Mouse (Mus musculus): ENCODE measurements at regions not wholly inside any gene's neighbourhood (a gene's known extent, or its start where the extent isn't known, plus 50 kb on each side); places are given as distances from the start of the nearest gene placed in this dataset.

DNA sequence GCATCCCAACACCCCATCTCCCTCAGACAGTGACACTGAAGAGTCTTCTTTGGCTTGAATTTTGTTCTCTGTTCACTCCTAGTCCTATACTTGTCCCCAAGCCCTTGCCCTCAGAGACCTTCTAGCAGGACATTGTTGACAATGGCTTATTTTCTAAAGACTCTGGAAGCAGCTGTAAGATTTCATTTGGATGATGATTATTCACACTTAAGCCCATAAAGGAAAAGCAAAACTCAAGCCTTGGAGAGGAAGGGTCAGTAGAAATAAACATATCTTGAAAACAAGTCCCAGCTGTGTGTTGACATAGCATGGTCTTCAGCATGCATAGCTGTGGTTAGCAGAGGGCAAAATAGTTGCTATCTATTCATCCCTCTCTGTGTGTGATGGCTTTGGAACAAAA is 59.9 kb upstream of the Cdh11 start:
- no peak for DNase-seq (ENCODE audit: low read depth in 2 of 2, low spot score in 2 of 2)

DNA sequence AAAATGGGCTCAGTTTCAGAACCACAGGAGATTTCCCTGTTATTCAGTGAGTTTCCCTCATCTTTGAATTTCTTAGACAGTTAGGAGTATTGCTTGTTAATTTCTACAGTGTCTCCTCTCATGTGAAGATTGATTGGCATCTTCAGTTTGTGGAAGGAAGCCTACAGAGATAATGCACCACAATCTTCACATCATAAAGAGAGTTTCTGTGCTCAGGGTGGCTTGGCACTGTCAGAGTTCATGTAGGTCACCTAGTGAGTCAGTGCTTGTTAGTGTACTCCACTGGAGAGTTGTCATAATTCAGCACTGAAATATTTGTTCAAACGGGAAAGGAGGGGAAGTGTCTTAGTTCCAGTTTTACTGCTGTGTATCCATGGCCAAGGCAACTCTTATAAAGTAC is 74.6 kb upstream of the Cdh11 start:
- no peak for DNase-seq (ENCODE audit: low read depth in 2 of 2, low spot score in 2 of 2)

DNA sequence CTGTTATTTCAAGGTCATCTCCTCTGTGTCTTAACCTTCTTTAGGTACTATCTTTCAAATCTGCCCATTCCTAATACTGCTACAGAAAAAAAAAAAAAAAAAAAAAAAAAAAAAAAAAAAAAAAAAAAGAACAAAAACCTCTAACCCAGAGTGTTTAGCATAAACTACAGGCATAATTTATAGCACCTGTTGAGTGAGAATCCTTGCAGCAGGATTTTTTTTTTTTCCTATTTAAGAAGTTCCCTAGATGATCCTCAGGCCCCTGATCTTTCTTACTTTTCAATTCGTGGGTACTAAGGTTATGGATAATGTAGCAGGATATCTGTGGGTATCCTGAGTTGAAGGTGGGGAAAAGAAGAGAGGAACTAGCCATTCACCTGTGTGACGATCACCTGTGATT is 114.1 kb upstream of the Cdh11 start:
- no peak for DNase-seq (ENCODE audit: low read depth in 2 of 2, low spot score in 2 of 2)

DNA sequence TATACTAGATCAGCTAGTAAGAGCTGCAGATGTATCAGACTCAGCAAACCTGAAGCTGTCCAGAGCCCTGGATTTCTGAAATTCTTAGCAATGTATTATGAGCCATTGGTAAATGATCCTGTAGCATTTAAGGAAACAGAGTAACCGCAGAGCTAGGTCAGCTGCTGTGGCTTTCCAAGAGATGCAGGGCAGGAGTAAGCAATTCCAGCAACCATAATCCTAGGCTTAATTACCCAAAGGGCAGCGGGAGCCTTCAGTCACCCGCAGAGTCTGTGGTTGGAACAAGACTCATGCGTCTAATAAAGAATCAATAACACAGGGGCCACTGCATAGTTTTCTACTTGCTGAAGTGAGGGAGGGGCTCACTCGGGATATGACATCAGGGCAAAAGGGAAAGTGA is 115.2 kb upstream of the Cdh11 start:
- DNase-seq (ENCODE audit: low read depth in 2 of 2, low spot score in 2 of 2): no peak

DNA sequence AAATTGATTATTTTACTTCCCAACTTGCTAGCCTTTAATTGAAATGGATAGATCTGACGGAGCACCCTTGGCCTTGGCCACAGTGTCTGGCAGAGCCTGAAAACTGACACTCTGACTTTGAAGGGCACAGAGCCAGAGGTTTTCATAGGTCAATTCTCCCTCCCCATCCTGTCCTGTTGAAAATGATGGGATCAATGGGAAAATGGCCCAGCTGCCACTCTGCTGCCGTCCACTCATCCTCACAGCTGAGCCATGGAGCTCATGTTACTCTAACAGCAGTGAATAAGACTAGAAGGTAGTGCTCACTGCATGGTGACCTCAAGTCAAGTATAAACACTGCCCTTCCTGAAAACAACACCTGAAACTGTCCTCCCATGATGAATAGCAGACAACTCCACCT is 122.0 kb upstream of the Cdh11 start:
- no peak for DNase-seq (ENCODE audit: low read depth in 2 of 2, low spot score in 2 of 2)

DNA sequence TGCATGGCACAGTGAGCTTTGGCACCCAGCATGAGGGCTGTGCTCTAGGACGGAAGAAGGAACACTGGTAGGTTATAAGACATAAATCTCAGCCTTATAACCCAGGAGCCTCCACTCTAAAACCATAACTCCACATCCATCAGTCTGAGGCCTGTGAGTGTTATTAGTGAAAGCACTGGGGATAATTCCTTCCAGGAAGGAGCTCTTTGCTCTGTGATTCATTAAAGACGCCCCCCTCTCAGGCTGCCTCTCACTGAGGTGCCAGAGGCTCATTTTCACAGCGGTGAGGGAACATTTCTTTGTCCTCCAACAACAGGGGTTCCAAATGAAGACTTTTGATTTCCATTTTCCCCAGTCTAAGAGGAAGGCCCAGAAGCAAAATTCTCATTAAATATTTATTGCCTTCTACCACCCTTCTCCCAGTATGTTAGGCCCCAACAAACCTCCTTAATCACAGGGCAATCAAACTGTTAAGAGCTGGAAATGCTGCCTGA is 145.9 kb upstream of the Cdh11 start:
- no peak for DNase-seq (ENCODE audit: low read depth in 2 of 2, low spot score in 2 of 2)

DNA sequence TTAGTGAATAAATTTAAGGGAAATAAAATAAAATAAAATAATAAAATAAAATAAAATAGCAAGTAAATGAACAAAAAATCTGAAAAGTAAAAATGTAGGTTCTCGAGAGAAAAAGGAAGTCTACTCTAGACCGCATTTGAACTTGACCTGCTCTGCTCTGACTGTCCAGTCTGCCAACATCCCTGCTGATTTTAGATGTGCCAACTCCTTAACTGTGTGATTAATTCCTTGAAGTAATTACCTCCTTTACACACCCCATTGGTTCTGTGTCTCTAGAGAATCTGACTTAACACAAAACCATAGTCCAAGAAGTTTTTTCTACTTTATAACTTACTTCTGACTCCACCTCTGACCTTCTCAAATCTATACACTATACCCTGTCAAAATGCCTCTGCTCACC is 153.3 kb upstream of the Cdh11 start:
- DNase-seq (ENCODE audit: low read depth in 2 of 2, low spot score in 2 of 2): no peak

DNA sequence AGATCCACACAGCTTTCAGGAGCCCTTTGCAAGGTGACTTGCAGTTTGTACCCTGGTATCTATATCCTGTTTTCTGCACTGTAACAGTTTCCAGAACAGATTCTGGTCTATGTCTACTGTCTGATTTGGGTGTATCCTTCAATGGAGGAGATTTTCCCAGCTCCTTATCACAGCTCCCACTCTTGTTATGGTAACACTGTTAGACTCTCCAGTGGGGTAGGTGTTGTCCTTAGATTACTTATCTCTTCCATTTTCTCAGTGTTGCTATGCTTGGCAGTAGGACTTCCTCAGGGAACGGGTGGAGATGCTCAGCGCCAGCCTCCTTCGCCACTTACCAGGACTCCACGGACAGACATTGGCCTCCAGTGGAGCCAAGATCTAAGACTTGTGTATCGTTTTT is 160.1 kb upstream of the Cdh11 start:
- DNase-seq (ENCODE audit: low read depth in 2 of 2, low spot score in 2 of 2): no peak

DNA sequence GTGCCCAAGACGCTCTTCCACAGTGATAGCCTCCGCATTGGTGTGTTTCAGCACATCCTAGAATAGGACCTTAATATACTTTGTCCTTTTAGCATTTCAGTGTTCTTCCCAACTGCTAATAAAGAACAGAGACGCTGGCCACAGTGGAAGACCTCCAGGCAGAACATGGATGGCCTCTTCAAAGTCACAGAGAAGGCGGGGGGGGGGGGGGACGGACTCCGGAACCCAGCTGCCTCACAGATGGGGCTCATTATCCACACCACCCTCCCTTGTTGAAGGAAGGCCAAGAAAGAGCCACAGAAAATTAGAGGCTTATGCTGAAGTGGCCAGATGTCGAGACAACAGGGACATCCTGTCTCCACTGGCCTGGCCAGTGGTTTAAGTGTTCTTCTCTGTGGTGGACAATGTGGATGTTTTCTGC is 192.7 kb upstream of the Cdh11 start:
- no peak for DNase-seq (ENCODE audit: low read depth in 2 of 2, low spot score in 2 of 2)

DNA sequence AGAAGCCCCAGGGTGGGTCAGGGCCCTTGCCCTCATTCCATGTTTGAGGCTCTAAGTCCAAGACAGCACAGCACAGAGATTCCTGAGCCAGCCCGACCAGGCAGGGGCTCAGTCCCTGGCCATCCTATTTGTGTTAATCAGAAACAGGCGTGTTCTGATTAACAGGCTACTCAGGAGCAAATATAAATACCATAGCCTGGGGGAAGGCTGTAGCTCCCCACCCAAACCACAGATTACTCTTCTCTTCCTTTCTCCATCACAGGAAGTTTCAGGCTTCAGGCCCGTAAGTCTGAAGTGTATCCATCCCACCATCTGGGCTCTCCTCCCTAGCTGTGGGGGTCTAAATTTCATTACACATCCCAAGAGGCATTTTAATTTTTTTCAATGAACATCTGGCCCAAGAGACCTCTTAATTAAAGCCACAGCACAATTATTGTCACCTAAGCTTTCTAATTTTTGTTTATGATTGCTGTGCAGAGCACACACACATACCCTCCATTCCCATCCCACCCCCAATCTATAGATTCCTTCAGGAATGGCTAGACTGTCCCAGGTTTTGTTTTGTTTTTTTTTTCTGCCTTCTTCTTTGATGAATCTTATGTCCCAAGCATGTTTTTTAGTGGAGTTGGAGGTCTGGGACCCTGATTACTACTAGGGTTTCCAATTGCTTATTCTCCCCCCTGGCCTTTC is 197.9 kb upstream of the Cdh11 start:
- DNase-seq (ENCODE audit: low read depth in 2 of 2, low spot score in 2 of 2): no peak

DNA sequence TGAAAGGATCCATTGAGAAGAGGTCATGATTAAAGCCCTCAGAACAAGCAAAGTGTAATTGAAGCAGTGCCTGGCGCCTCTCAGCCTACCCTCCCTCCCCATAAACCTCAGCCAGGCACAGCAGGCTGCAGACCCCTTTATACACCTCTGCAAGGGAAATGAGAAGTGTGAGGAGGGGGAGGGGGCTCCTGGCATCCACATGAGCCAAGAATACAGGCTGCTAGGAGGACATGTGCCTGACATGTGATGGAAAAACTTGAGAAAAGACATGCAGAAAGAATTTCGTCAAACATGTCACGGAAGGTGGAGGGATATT is 198.4 kb upstream of the Cdh11 start:
- DNase-seq (ENCODE audit: low read depth in 2 of 2, low spot score in 2 of 2): no peak

DNA sequence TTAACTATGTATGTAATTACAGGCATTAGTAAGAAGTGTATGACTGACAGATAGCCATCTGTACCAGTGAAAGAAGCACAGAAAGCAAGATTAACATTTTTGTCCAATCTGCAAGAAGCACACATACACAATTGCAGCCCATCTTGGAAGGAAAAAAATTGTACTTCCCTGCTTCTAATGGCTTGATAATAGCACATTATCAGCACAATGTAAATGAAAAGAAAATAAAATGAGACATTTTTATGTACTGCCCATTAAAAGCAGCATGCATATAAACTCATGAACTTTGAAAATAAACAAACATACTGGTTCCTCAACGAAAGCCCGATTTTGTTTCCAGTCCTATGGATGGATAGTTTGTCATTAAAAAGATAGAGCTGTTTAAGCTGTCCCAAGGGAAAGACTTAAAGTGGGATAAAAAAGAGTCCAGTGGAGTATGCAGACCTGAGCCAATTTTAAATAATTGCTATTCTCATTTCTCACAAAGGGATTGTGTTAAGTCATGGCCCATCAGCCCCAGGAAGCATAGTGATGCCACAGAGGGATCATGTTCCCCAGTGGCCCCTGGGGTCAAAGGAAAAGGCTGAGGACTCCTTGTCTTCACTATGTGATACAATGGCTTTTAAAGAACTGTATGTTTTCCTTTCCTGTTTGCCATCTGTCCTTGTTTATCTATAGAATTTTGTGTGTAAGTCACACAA is 222.0 kb upstream of the Cdh11 start:
- no peak for DNase-seq (ENCODE audit: low read depth in 2 of 2, low spot score in 2 of 2)

DNA sequence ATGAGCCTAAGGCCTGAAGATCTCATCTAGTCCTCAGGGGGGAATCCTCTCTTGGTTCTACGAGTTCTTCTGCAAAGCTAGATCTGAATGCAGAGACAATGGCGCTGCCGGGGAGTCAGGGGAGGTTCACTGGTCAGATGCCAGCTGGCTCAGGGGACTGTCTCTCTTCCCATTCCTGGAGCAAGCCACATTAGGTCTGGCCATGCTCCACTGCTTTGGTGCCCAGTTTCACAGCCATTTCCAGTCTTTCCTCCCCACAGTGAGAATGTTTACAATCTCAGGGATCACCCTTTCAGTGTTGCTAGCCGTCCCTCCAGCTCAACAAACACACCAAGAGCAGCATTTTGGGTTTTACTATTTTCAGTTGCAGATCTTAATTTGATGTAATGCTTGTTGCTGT is 233.7 kb upstream of the Cdh11 start:
- DNase-seq (ENCODE audit: low read depth in 2 of 2, low spot score in 2 of 2): no peak

DNA sequence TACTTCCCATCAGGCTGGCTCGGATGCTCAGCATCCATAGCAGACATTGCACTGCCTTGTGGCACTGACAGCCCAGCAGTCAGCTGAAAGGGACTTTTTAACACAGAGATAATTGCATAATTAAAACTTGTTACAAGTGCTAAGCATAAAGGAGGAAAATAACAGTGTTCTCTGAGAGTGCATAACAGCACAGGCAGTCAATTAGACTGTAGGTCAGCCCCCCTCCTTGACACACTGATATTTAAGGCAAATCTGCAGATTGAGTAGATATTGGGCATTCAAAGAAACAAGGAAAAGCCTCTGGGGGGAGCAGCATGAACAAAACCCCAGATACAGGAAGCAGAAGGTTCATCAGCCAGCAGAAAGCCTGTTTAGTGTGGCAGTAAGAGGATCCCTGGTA is 237.8 kb upstream of the Cdh11 start:
- DNase-seq (ENCODE audit: low read depth in 2 of 2, low spot score in 2 of 2): no peak

DNA sequence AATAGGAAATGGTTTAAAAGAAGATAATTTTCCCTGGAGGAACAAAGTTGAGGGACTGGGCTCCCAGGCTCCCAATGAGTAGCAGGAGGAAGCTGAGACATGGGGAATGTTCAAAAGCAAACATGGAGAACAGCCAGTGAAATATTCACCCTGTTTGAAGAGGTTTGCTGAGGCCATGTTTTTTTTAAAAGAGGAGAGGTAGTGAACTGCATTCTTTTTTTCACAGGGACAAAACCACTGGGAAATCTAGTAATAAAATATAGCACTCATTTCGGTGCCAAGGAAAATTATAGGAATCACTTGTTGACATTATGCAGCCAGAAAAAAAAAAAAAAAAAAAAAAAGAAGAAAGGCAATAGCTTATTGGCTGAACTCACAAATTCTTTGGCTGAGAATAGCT is 246.3 kb upstream of the Cdh11 start:
- no peak for DNase-seq (ENCODE audit: low read depth in 2 of 2, low spot score in 2 of 2)

DNA sequence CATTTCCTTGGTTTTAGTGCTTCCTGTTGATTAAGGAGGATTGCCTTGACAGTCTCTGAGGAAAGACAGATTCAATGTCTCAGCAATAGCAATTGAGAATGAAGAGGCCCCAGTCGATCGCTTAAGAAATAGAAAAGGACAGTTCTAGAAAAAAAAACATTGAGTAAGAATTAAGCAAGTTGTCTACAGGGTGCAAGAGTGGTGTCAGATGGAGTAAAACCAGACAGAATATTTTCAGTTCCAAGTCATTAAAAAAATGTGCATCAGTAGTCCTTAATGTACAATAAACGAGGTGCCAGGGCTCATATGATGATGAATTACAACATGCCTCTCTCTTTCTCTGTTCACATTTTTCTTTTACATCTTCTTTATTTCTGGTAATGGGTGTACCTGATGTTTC is 248.5 kb upstream of the Cdh11 start:
- DNase-seq (ENCODE audit: low read depth in 2 of 2, low spot score in 2 of 2): no peak

DNA sequence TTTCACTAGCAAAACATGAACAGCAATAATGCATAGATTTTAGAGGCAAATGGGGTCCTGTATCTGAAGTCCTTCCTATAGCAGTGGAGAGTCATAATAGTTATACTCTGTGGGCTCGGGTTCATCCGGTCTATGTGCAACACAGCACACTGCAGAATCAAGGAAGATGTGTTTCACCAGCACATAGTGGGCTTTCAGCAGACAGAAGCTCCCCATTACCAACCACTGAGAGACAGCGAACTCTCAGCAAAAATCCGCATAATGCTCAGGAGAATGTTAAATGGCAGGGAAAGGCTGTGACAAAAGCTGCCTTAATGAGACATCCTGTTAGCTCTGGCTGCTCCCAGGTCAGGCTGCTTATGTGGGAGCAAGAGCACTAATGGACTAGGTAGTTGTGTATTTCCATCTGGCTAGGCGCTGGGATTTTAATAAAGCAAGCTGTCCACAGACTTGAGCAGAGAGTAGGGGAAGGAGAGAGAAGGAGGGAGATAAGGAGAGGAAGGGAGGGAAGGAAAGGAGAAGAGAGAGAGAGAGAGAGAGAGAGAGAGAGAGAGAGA is 286.7 kb upstream of the Cdh11 start:
- DNase-seq (ENCODE audit: low read depth in 2 of 2, low spot score in 2 of 2): no peak

DNA sequence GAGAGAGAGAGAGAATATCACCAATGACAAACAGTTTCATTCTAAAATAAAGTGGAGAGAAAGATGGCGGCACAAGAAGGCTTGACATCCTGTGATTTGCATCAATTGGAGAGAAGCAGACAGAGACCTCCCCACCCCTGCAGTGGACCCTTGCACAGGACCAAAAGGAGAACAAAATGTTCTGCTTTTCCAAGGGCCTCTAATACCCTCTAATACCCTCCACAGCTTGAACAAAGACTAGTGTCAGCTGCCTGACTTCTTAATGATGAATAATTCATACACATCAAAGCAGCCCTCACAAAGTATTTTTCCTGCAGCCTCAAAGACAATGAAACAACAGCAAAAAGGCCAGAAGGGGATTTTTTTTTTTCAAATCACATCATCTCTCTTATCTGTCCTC is 287.2 kb upstream of the Cdh11 start:
- no peak for DNase-seq (ENCODE audit: low read depth in 2 of 2, low spot score in 2 of 2)

DNA sequence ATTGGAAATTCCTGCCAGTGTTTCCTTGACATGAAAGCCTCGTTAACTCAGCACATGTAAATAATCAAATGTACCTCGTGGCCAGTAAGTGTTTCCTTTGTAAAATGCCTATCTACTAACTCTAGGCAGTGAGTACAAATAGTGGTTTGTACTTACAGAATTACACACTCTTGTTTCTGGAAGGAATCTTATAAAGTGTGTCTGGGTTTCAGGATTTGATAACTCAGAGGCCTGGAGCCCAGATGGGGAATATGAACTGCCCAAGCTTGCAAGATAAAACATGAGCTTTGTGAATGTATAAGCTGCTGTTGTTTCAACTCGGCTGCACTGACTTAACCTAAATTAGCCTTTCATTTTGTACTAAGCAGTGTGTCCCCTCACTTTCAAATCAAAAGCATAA is 293.1 kb upstream of the Cdh11 start:
- no peak for DNase-seq (ENCODE audit: low read depth in 2 of 2, low spot score in 2 of 2)

DNA sequence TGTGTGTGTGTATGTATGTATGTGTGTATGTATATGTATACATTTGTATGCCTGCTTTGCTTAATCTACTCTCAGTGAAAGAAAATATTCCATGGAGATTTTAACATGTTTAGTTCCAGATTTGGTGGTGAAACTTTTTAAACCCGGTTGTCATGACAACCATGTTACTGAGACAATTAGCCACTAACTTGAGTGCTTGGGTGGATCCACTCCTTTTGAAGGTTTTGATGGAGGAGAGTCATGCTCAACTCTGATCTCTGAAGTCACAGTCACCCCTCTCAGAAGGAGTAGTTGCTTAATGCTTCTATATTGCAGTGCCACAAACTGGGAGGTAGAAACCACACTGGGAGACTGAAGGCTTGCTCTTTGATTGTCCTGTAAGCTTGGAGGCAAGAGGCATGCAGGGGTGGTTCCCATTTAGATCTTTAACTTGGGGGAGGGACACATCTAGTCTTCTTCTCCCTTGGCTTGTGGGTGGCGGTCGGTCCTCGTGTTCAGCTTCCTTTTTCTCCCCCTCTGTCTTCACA is 301.6 kb upstream of the Cdh11 start:
- DNase-seq (ENCODE audit: low read depth in 2 of 2, low spot score in 2 of 2): no peak

DNA sequence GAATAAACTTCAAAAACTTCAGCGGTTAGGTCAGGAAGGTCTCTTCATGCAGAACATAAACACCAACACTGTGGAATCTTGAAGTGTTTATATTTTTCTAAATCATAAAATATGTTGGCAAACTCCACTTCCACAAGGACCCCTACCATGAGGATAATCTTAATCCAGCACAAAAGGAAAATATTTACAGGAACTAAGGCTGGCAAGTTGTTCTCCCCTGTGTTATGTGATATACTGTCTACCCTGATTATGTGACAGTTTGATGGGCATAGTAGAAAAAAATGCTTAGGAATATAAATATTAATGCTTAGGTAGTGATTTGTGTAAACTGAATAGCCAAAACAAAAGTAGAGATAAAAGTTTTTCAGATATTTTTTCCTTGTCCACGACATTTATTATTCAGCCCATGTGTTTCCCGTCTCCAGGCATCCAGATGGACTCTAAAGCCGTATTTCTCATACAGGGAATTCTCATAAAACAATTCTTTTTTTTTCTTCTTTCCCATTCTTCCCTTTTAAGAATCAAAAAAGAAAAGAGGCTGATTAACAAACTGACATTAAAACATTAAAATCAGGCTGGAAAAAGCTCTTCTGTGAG is 311.2 kb upstream of the Cdh11 start:
- no peak for DNase-seq (ENCODE audit: low read depth in 2 of 2, low spot score in 2 of 2)

DNA sequence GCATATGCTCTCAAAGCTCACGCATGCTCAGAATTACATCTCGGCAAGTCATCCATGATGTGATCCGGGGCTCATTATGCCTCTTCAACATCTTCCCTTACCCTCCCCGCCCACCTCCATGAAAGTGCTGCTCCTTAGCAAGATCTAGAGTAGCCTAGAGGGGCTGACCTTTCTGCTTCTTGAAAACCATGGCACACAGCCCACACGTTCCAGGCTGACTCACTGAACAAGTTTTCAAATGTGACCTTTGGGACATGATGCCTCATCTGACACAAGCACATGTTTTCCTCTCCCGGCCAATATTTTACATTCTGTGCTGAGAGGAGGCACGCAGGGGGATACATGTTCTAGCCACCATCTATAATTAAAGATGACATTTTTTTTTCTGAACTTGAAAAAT is 340.1 kb upstream of the Cdh11 start:
- no peak for DNase-seq (ENCODE audit: low read depth in 2 of 2, low spot score in 2 of 2)
